Mouse (Mus musculus) stomach, embryonic 14.5 days (tissue): ENCODE measurements around the gene Itgb7. TPM values are rescaled to one million over a fixed set of nuclear protein-coding genes. Genes with fewer than 3 reads are reported as not detected.

ENCODE experiments used
- ATAC-seq: fragments of 200-750 bp; cut with Nextera tagmentation; 2 replicates; pipeline ENCODE4 v1.8.0; 2017; ENCODE audit warnings: low read depth, moderate TSS enrichment; ENCODE audit not compliant: insufficient number of reproducible peaks, insufficient read depth, low FRiP score
- H3K27ac ChIP-seq: fragments of 300-500 bp; sonication (generic); 2 replicates; pipeline ENCODE4 v1.5.1; 2014; ENCODE audit warnings: mild to moderate bottlenecking, low read length, moderate library complexity, mixed read lengths
- H3K27me3 ChIP-seq: fragments of 300-500 bp; sonication (generic); 2 replicates; pipeline ENCODE4 v1.6.1; 2014; ENCODE audit warnings: low read length, control low read depth, mixed read lengths; ENCODE audit not compliant: control insufficient read depth, insufficient read depth
- H3K36me3 ChIP-seq: fragments of 300-500 bp; sonication (generic); 2 replicates; pipeline ENCODE4 v1.6.1; 2014; ENCODE audit warnings: mild to moderate bottlenecking, control low read depth, low read length, moderate library complexity, mixed read lengths; ENCODE audit not compliant: control insufficient read depth, insufficient read depth
- H3K4me1 ChIP-seq: fragments of 300-500 bp; sonication (generic); 2 replicates; pipeline ENCODE4 v1.6.1; 2014; ENCODE audit warnings: low read length, control low read depth, mixed read lengths; ENCODE audit not compliant: control insufficient read depth, insufficient read depth
- H3K4me2 ChIP-seq: fragments of 300-500 bp; sonication (generic); replicated peaks from 2 replicates; pipeline ENCODE4 v1.6.1; 2014; ENCODE audit warnings: low read depth, low read length, control low read depth
- H3K4me3 ChIP-seq: fragments of 300-500 bp; sonication (generic); 2 replicates; pipeline ENCODE4 v1.5.1; 2014; ENCODE audit warnings: low read depth, low read length, control low read depth
- H3K9ac ChIP-seq: fragments of 300-500 bp; sonication (generic); replicated peaks from 2 replicates; pipeline ENCODE4 v1.6.1; 2014; ENCODE audit warnings: low read depth, mild to moderate bottlenecking, control low read depth, low read length, moderate library complexity, mixed read lengths
- H3K9me3 ChIP-seq: fragments of 300-500 bp; sonication (generic); 2 replicates; pipeline ENCODE4 v1.6.1; 2016; ENCODE audit warnings: low read depth, low read length, control low read depth; ENCODE audit not compliant: control insufficient read depth
- WGBS: fragments of 180-500 bp; shearing (Covaris S2); extraction: QIAGEN DNeasy Blood & Tissue Kit; methylation state at CpG from one replicate; pipeline ENCODE4 v1.1.7; 2014; 5-methylcytosine and 5-hydroxymethylcytosine counted together
- polyA plus RNA-seq: library from polyadenylated mRNA; unstranded; fragments of >200 nt; fragmentation: Nextera tagmentation; extraction: Ambion mirVana; gene quantifications from 2 replicates; pipeline ENCODE4 v1.2.1, GENCODE M21; 2014

Gene Itgb7
- polyA plus RNA-seq, 1 experiment from 2014 or later = 9.9 TPM

- peaks cover 12% of the 10 kb centered on the region; the same call in 1 of the 2 replicates for H3K4me1 ChIP-seq
- no peaks in the 10 kb centered on the region for H3K36me3 ChIP-seq
- ATAC-seq = peak; percentile 23; the same call in 1 of the 2 replicates
- H3K27me3 ChIP-seq = no peaks in the 10 kb centered on the region
- peak within 1 kb of the TSS; percentile 18; the same call in 1 of the 2 replicates for H3K4me3 ChIP-seq
- H3K4me2 ChIP-seq = peak within 1 kb of the TSS; percentile 40
- 8% methylated on average over 21 of the region's 21 CpGs for WGBS
- peak within 1 kb of the TSS; percentile 11; the same call in 1 of the 2 replicates for H3K9ac ChIP-seq
- H3K27ac ChIP-seq = no peak within 1 kb of the TSS
- no peaks in the 10 kb centered on the region for H3K9me3 ChIP-seq
Measured at GRCm38 (mm10) chr15:102270274-102270960, 38.7 kb upstream of the Itgb7 start, which contains the start of gene Gm9918. TSS of gene Gm9918 (plus strand) at chr15:102270563.

DNA sequence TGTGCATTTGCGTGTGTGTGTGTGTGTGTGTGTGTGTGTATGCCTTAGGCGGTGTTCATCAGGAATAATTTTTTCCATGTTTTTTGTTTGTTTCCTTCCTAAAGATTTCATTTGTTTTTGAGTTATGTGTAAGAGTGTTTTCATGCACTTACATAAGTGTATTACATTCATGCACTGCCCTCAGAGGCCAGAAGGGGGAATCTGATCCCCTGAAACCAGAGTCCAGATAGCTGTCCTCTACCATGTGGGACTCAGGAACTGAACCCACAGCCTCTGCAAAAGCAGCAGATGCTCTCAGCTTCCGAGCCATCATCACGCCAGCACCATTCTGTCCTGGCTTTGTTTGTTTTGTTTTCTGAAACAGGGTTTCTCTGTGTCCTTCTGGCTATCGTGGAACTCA lies 33.8 kb upstream of the Itgb7 start:
- 84% methylated on average over 5 of the region's 5 CpGs for WGBS
- Histone ChIP-seq H3K9me3 (no peaks in the 10 kb centered on the region), H3K4me2 (no peak overlapping the region), H3K27me3 (no peaks in the 10 kb centered on the region), H3K36me3 (no peaks in the 10 kb centered on the region), H3K4me3 (no peak overlapping the region), H3K9ac (no peak overlapping the region), H3K27ac (no peak overlapping the region), H3K4me1 (peaks cover 5% of the 10 kb centered on the region; the same call in 1 of the 2 replicates)
- ATAC-seq = no peak

GRCm38 (mm10) chr15:102263037-102263436 lies 31.3 kb upstream of the Itgb7 start:
- no peaks in the 10 kb centered on the region for H3K27me3 ChIP-seq
- H3K4me2 ChIP-seq = no peak overlapping the region
- 73% methylated on average over 2 of the region's 2 CpGs for WGBS
- no peak overlapping the region for H3K9ac ChIP-seq
- no peaks in the 10 kb centered on the region for H3K9me3 ChIP-seq
- H3K4me1 ChIP-seq = peaks cover 14% of the 10 kb centered on the region
- H3K4me3 ChIP-seq = no peak overlapping the region
- H3K36me3 ChIP-seq = no peaks in the 10 kb centered on the region
- peak overlapping the region; percentile 40; the same call in 1 of the 2 replicates for H3K27ac ChIP-seq
- ATAC-seq = no peak

GRCm38 (mm10) chr15:102262582-102262981 lies 30.8 kb upstream of the Itgb7 start:
- no peak for ATAC-seq
- Histone ChIP-seq H3K4me3 (no peak overlapping the region), H3K9ac (no peak overlapping the region), H3K4me2 (no peak overlapping the region), H3K4me1 (peaks cover 18% of the 10 kb centered on the region), H3K27ac (peak overlapping the region; percentile 40; the same call in 1 of the 2 replicates), H3K9me3 (no peaks in the 10 kb centered on the region), H3K36me3 (no peaks in the 10 kb centered on the region), H3K27me3 (no peaks in the 10 kb centered on the region)
- 41% methylated on average over 7 of the region's 7 CpGs for WGBS

- Histone ChIP-seq H3K4me2 (peak overlapping the region; percentile 76), H3K9ac (no peak overlapping the region), H3K36me3 (no peaks in the 10 kb centered on the region), H3K4me3 (no peak overlapping the region; the same call in 1 of the 2 replicates), H3K9me3 (no peaks in the 10 kb centered on the region), H3K27me3 (no peaks in the 10 kb centered on the region), H3K4me1 (peaks cover 30% of the 10 kb centered on the region), H3K27ac (peak overlapping the region; percentile 69)
- 0 out of 2 replicates have a peak, but pooled peaks have one; percentile 46 for ATAC-seq
- 26% methylated on average over 11 of the region's 11 CpGs for WGBS
Measured at GRCm38 (mm10) chr15:102258581-102259253, 27.0 kb upstream of the Itgb7 start.

GRCm38 (mm10) chr15:102258076-102258470 lies 26.3 kb upstream of the Itgb7 start:
- H3K27me3 ChIP-seq = no peaks in the 10 kb centered on the region
- peak overlapping the region; percentile 69 for H3K27ac ChIP-seq
- H3K9me3 ChIP-seq = no peaks in the 10 kb centered on the region
- peak overlapping the region; percentile 76 for H3K4me2 ChIP-seq
- peaks cover 30% of the 10 kb centered on the region for H3K4me1 ChIP-seq
- peak; percentile 36 for ATAC-seq
- peak overlapping the region; percentile 64 for H3K4me3 ChIP-seq
- no peak overlapping the region; the same call in 1 of the 2 replicates for H3K9ac ChIP-seq
- no peaks in the 10 kb centered on the region for H3K36me3 ChIP-seq
- WGBS = 9% methylated on average over 12 of the region's 12 CpGs

- Histone ChIP-seq H3K27me3 (no peaks in the 10 kb centered on the region), H3K9me3 (no peaks in the 10 kb centered on the region), H3K4me2 (peak within 1 kb of the TSS; percentile 76), H3K27ac (peak within 1 kb of the TSS; percentile 83), H3K36me3 (peaks cover 3% of the 10 kb centered on the region; the same call in 1 of the 2 replicates), H3K4me3 (peak within 1 kb of the TSS; percentile 64), H3K9ac (peak within 1 kb of the TSS; percentile 43), H3K4me1 (peaks cover 30% of the 10 kb centered on the region)
- peak; percentile 53; the same call in 1 of the 2 replicates for ATAC-seq
- 3% methylated on average over 29 of the region's 46 CpGs for WGBS
Measured at GRCm38 (mm10) chr15:102257202-102258075, 25.7 kb upstream of the Itgb7 start, which contains the start of gene Rarg. TSS of gene Rarg (minus strand) at chr15:102257517.
